Mouse (Mus musculus) embryonic facial prominence, embryonic 11.5 days (tissue): Measurements from ENCODE around the gene Polr3a. TPM values are rescaled to one million over a fixed set of nuclear protein-coding genes. Genes with fewer than 3 reads are reported as not detected.

ENCODE experiments used
- ATAC-seq: fragments of 200-750 bp; cut with Nextera tagmentation; replicated peaks from 2 replicates; pipeline ENCODE4 v1.8.0; 2017; ENCODE audit warnings: low read depth; ENCODE audit not compliant: insufficient number of reproducible peaks, low FRiP score, low TSS enrichment
- DNase-seq: peaks from one replicate; pipeline ENCODE4 v3.0.0-alpha.2; 2015; ENCODE audit warnings: low spot score
- H3K27ac ChIP-seq: fragments of 300-500 bp; sonication (generic); replicated peaks from 2 replicates; pipeline ENCODE4 v1.5.1; 2014; ENCODE audit warnings: mild to moderate bottlenecking, low read depth, low read length, control low read depth
- H3K27me3 ChIP-seq: fragments of 300-500 bp; sonication (generic); 2 replicates; pipeline ENCODE4 v1.6.1; 2014; ENCODE audit warnings: mild to moderate bottlenecking, low read length, moderate library complexity, mixed read lengths; ENCODE audit not compliant: control insufficient read depth, insufficient read depth
- H3K36me3 ChIP-seq: fragments of 300-500 bp; sonication (generic); replicated peaks from 2 replicates; pipeline ENCODE4 v1.6.1; 2014; ENCODE audit warnings: low read depth, mild to moderate bottlenecking, low read length, moderate library complexity, mixed read lengths; ENCODE audit not compliant: control insufficient read depth, insufficient read depth
- H3K4me1 ChIP-seq: fragments of 300-500 bp; sonication (generic); 2 replicates; pipeline ENCODE4 v1.6.1; 2014; ENCODE audit warnings: low read length, mixed read lengths; ENCODE audit not compliant: control insufficient read depth, insufficient read depth
- H3K4me2 ChIP-seq: fragments of 300-500 bp; sonication (generic); 2 replicates; pipeline ENCODE4 v1.6.1; 2014; ENCODE audit warnings: low read depth, mild to moderate bottlenecking, control low read depth, low read length, moderate library complexity
- H3K4me3 ChIP-seq: fragments of 300-500 bp; sonication (generic); 2 replicates; pipeline ENCODE4 v1.5.1; 2014; ENCODE audit warnings: low read depth, low read length, control low read depth
- H3K9ac ChIP-seq: fragments of 300-500 bp; sonication (generic); replicated peaks from 2 replicates; pipeline ENCODE4 v1.6.1; 2014; ENCODE audit warnings: mild to moderate bottlenecking, control low read depth, low read length
- H3K9me3 ChIP-seq: fragments of 300-500 bp; sonication (generic); replicated peaks from 2 replicates; pipeline ENCODE4 v1.6.1; 2016; ENCODE audit warnings: mild to moderate bottlenecking, low read length, inconsistent platforms, mixed read lengths; ENCODE audit not compliant: control insufficient read depth
- WGBS: fragments of 180-500 bp; shearing (Covaris S2); extraction: QIAGEN DNeasy Blood & Tissue Kit; methylation state at CpG from one replicate; pipeline ENCODE4 v1.1.7; 2014; 5-methylcytosine and 5-hydroxymethylcytosine counted together
- polyA plus RNA-seq: library from polyadenylated mRNA; unstranded; fragments of >200 nt; fragmentation: Nextera tagmentation; extraction: Ambion mirVana; gene quantifications from 2 replicates; pipeline ENCODE4 v1.2.1, GENCODE M21; 2014

The Polr3a gene
- polyA plus RNA-seq, 1 experiment from 2014 or later, result 17.3 TPM

DNA sequence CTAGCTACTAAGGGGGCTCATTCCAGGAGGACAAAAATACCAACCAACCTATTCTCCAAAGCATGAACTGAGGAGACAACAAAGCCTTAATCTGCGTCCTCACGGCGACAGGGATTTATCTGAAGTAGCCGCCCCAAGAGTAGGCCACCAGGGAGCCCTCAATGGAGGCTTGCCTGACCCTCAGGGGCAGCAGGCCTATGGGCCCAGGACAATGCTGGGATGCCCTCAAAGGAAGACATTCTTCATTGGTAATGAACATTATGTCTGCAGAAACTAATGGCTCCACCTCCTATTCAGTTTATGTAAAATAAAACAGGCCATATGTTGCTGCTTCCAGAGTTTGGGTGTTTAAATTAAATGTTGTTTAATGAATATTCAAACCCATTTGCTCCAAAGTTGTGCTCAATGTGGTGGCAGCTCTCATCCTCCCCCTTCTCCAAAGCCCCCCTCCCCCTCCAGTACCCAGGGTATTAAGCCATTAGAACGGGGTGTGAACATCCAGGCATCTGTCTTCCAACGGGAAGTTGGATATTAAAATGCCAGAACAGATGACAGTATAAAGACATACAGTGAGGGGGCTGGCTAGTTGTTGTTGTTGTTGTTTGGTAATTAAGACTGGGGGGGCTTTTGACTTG is 25.8 kb upstream of the Polr3a start:
- Histone ChIP-seq H3K36me3 (no peaks in the 10 kb centered on the region), H3K4me1 (no peaks in the 10 kb centered on the region), H3K4me2 (no peak overlapping the region), H3K27ac (no peak overlapping the region), H3K4me3 (no peak overlapping the region), H3K9ac (no peak overlapping the region), H3K27me3 (no peaks in the 10 kb centered on the region), H3K9me3 (no peaks in the 10 kb centered on the region)
- ATAC-seq (no peak), DNase-seq (no peak)
- 82% methylated on average over 6 of the region's 6 CpGs for WGBS

DNA sequence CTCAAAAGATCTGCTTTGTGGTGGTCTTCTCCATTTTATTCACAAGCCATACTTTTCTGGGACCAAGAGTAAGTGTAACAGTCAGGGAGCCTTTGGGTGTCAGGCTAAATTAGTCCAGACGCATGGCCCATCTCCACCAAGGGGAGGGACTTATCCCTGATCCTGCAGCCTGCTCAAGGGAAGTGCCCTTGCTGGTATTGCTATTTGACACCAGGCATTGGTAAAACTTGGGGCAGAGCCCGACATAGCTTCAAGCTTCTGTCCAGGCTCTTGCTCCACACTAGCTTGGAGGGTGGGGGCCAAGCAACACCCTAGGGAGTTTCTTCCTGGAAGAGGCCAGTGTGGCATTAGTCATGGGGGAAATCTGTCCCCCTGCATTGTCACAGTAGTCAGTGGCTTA is 23.8 kb upstream of the Polr3a start:
- no peak overlapping the region for H3K9ac ChIP-seq
- DNase-seq (no peak), ATAC-seq (no peak)
- H3K4me1 ChIP-seq, result no peaks in the 10 kb centered on the region
- no peak overlapping the region for H3K4me3 ChIP-seq
- H3K4me2 ChIP-seq, result no peak overlapping the region
- H3K27me3 ChIP-seq, result no peaks in the 10 kb centered on the region
- no peaks in the 10 kb centered on the region for H3K9me3 ChIP-seq
- H3K36me3 ChIP-seq, result no peaks in the 10 kb centered on the region
- 75% methylated on average over 2 of the region's 2 CpGs for WGBS
- no peak overlapping the region for H3K27ac ChIP-seq

DNA sequence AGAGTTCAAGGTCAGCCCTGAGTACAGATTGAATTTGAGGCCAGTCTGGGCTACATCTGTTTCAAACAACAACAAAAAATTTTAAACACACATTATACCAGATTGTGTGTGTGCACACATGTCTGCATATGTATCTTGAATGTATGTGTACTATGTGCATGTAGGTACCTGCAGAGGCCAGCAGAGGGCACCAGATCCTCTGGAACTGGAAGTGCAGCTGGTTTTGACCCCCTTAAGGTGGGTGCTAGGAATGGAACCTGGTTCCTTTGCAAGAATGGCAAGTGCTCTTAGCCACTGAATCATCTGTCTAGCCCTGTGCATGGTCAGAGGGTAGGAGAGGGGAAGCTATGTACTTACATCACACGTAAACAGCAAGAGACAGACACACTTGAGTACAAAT is 23.4 kb upstream of the Polr3a start:
- DNase-seq (no peak), ATAC-seq (no peak)
- 100% methylated on average over 1 of the region's 1 CpGs for WGBS
- H3K9ac ChIP-seq, result no peak overlapping the region
- no peaks in the 10 kb centered on the region for H3K36me3 ChIP-seq
- no peak overlapping the region for H3K4me3 ChIP-seq
- no peaks in the 10 kb centered on the region for H3K4me1 ChIP-seq
- no peak overlapping the region for H3K27ac ChIP-seq
- no peak overlapping the region for H3K4me2 ChIP-seq
- H3K27me3 ChIP-seq, result no peaks in the 10 kb centered on the region
- no peaks in the 10 kb centered on the region for H3K9me3 ChIP-seq

DNA sequence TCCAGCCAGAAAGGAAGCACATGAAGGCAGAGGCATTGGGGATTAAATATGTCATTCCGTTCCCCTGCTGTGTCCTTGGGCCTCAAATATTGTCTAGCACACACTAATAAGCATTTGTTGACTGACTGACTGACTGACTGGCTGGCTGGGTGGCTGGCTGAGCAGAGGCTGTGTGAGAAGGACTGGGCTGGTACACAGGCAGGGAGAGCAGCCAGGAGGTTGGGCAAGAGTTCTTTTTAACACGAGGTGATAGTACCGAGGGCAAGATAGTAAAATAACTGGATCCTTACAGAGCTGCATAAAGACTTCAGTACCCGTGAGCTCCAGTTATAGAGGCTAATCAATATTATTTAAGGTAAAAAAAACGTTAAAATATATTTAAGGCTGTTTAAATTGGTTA is 22.7 kb upstream of the Polr3a start:
- Histone ChIP-seq H3K27me3 (no peaks in the 10 kb centered on the region), H3K4me3 (no peak overlapping the region), H3K4me2 (no peak overlapping the region), H3K36me3 (no peaks in the 10 kb centered on the region), H3K27ac (no peak overlapping the region), H3K9me3 (no peaks in the 10 kb centered on the region), H3K4me1 (no peaks in the 10 kb centered on the region), H3K9ac (no peak overlapping the region)
- 73% methylated on average over 5 of the region's 5 CpGs for WGBS
- DNase-seq, result no peak
- ATAC-seq, result no peak

DNA sequence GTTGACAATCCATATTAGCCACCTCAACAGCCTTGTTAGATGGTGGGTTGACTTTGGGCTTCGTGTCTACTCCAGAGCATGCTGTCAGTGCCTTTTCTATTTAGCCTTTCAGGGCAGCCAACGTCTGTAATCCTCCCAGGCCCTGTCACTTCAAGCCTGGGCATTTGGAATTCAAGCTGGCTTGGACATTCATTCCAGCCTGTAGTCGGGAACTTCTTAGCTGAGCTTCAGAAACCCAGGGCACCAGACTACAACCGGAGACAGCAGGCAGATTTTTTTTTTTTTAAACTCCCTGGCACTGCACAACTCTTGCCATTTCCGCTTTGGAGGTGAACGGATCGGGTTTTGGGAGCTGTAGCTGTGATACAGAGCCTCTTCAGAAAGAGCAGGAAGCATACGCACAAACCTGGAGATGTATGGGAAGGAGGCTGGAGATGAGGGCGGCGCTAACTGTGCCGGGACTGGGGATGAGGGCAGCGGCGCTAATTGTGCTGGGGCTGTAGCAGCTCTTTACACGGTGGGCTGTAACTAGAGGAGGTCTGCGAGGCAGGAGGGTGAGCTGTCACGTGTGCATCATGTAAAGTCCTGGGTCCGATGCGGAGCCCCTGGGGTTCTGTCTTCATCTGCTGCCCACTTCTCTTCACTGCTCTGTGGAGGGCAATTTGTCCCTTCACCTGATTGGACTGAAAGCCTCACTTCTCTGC is 21.4 kb upstream of the Polr3a start:
- H3K4me2 ChIP-seq, result peak overlapping the region; percentile 29
- H3K27me3 ChIP-seq, result no peaks in the 10 kb centered on the region
- peak; percentile 46 for DNase-seq
- H3K27ac ChIP-seq, result no peak overlapping the region
- no peaks in the 10 kb centered on the region; the same call in 1 of the 2 replicates for H3K9me3 ChIP-seq
- no peak overlapping the region; the same call in 1 of the 2 replicates for H3K9ac ChIP-seq
- ATAC-seq, result no peak
- H3K4me3 ChIP-seq, result no peak overlapping the region
- 15% methylated on average over 18 of the region's 18 CpGs for WGBS
- H3K36me3 ChIP-seq, result no peaks in the 10 kb centered on the region
- no peaks in the 10 kb centered on the region for H3K4me1 ChIP-seq

DNA sequence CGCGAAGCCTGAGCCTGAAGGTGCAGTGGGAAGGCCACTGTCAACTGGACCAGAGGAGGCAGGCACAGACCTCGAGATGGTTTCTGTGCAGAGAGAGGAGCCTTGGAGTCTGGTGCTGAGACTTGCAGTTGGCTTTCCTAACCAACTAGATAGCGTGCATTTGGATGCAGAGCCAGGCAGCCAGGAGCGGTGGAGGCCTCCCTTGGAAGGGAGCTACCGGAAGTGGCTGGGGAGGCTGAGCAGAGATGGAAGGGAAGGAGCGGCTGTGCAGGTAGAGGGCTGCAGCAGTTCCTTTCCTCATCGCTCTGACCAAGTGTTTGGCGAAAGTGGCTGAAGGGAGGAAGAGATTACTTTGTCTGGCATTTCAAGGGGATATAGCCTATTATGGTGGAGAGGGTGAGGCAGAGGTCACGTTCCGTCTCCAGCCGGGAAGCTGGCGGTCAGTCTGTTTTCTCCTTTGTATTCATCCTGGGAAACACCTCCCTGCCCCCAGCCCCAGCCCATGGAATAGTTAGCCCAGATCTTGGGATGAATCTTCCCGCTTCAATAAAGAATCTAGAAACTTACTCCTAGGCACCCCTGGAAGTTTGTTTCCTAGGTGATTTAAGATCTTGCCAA is 20.7 kb upstream of the Polr3a start:
- Histone ChIP-seq H3K4me3 (no peak overlapping the region), H3K27me3 (no peaks in the 10 kb centered on the region), H3K27ac (no peak overlapping the region), H3K4me1 (no peaks in the 10 kb centered on the region), H3K9ac (no peak overlapping the region), H3K4me2 (no peak overlapping the region), H3K36me3 (no peaks in the 10 kb centered on the region), H3K9me3 (no peaks in the 10 kb centered on the region; the same call in 1 of the 2 replicates)
- DNase-seq (no peak), ATAC-seq (no peak)
- WGBS, result 26% methylated on average over 14 of the region's 14 CpGs

DNA sequence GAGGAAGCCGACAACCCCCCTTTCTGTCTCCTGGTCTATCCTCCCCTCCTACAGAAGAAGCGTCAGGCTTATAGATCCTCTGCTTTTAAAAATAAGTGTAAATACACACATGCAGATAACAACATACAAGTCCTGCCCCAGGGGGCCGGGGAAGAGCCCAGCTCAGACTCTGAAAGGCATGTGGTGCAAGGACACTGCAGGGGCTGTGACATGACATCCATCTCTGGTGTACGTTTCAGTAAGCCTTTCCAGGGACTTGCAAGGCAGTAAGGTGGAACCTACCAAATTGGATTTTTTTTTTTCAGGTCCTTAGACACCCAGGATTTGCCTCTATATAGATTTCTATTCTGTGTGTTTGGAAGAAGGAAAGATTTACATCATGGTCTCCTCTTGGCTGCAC is 14.4 kb upstream of the Polr3a start:
- Histone ChIP-seq H3K4me3 (no peak overlapping the region), H3K4me1 (no peaks in the 10 kb centered on the region), H3K27me3 (no peaks in the 10 kb centered on the region), H3K9ac (peak overlapping the region; percentile 30), H3K9me3 (no peaks in the 10 kb centered on the region; the same call in 1 of the 2 replicates), H3K36me3 (peaks cover 4% of the 10 kb centered on the region), H3K27ac (no peak overlapping the region), H3K4me2 (no peak overlapping the region)
- no peak for ATAC-seq
- no peak for DNase-seq
- 70% methylated on average over 4 of the region's 4 CpGs for WGBS

DNA sequence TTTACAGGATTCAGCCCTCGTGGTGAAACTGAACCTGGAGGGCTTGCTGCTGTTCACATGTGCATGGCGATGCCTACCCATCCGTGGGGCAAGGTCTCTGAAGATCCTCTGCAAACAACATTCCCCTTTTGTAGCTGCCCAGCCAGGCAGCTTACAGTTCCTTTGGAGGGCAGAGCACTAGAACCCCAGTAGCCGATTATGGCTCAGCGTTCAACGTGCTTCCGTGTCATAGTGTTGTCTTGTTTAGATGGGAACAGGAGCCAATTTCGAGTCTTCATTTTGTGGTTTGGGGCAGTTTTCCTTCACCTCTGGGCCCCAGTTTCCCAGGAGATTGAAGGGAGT is 14.0 kb upstream of the Polr3a start:
- Histone ChIP-seq H3K4me3 (no peak overlapping the region), H3K27me3 (no peaks in the 10 kb centered on the region), H3K4me1 (no peaks in the 10 kb centered on the region), H3K9me3 (no peaks in the 10 kb centered on the region; the same call in 1 of the 2 replicates), H3K4me2 (no peak overlapping the region), H3K27ac (0 out of 2 replicates have a peak overlapping the region, but pooled peaks have one; percentile 39), H3K9ac (peak overlapping the region; percentile 30), H3K36me3 (peaks cover 6% of the 10 kb centered on the region)
- DNase-seq (no peak), ATAC-seq (no peak; the same call in 1 of the 2 replicates)
- WGBS, result 16% methylated on average over 8 of the region's 8 CpGs
